Mouse (Mus musculus) MN1 (cell line): ENCODE measurements around the gene Nhsl1.

Source experiments
- DNase-seq: peaks from one replicate; pipeline ENCODE4 v3.0.0-alpha.2; 2016; ENCODE audit warnings: low spot score

Gene Nhsl1

GRCm38 (mm10) chr10:18484731-18485130, 165.9 kb downstream of the Nhsl1 start:
- no peak for DNase-seq

GRCm38 (mm10) chr10:18488239-18488803, 169.5 kb downstream of the Nhsl1 start:
- no peak for DNase-seq

DNA sequence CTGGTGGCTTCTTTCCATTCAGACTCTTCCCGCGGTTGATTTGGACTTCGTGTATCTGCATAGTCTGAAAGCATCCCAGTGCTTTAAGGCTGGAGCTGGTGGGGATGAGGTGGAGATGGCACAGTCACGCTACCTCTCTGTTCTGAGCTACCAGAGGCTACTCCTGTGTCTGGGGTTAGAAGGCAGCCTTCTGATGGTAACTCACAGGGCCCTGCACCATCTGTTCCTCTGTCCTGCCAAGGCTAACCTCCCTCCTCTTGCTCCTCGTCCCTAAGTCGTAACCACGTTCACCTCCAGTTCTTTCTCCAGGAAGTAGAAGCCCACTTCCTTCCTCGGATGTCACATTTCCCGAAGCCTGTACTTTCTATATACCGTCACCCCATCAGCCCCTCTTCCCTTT, 171.2 kb downstream of the Nhsl1 start:
- DNase-seq, result no peak

DNA sequence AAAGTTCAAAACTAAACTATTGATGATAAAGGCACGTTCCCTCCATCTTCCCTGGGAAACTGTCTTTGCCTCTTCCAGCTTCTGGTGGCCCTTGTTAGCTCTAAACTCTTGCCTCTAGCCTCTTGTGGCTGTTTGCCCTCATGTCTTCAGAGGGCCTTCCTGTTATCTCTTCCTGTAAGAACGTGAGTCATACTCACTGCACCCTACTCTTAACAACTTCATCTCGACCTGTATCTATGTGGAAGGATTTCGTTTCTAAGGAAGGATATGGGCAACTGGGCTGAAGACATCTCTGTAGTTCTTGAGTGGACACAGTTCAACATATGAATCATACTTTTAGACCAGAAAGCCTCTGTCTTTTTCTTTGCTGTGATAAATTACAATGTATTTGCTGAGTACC, 173.2 kb downstream of the Nhsl1 start:
- DNase-seq, result no peak

- DNase-seq, result no peak
These were observed 174.5 kb downstream of the Nhsl1 start for GRCm38 (mm10) chr10:18493010-18493894.

DNA sequence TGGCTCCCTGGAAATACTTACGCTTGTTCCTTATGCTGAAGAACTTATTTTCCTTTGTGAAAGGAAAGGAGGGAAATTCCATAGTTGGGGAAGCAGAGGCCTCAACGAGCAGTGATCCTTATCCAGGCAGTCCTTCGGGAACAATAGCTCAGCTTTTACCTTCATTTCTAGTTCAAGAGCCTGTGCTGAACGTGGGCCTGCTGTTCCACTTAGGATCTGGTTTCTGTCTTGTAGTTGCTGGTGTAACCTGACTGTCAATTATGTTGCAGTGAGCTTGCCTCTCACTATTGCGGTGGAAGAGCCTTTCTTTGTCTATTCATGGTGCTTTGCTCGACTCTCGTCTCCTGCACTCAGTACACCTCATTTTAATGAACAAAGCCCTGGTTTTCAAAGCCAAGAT, 175.5 kb downstream of the Nhsl1 start:
- peak; percentile 73 for DNase-seq

GRCm38 (mm10) chr10:18497066-18497465, 178.3 kb downstream of the Nhsl1 start:
- DNase-seq, result no peak

GRCm38 (mm10) chr10:18501997-18502396, 183.2 kb downstream of the Nhsl1 start:
- DNase-seq, result no peak

DNA sequence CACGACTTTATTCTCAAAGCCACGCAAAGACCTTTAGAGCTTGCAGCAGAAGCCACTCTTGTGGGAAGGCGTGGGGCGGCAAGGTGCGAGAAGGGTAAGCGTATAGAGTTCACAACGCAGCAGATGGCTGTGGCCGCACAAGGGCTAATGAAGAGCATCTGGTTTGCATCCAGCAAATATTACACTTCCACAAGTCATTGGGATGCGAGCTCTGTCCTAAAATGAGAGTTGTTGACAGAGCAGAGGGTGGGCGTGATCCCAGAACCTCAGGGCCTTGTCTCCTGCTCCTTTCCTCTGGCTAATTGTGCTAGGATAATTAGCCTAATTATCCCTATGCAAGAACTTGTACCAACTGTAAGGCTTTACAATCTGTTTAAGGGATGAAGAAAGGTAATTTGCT, 186.9 kb downstream of the Nhsl1 start:
- no peak for DNase-seq

GRCm38 (mm10) chr10:18506501-18506946, 187.7 kb downstream of the Nhsl1 start:
- DNase-seq, result no peak

GRCm38 (mm10) chr10:18507869-18508473, 189.2 kb downstream of the Nhsl1 start:
- no peak for DNase-seq

DNA sequence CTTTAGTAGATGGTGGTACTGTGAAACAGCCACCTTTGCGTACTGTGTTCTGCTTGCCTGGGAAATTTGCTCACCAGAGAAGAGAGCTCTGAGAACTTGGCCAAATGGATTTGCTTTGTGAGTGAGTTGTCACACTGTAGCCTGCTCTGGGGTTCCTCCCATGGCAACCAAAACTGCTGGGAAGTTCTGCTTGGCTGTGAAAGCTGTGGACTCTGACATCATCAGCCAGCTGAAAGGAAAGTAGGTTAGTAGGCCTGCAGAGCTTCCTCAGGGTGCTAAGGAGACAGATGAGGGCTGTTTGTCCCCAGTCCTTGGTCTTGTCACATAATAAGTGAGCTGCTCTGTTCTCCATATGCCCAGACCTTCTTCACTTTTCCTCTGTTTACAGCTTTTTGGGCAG, 189.8 kb downstream of the Nhsl1 start:
- DNase-seq, result no peak

- no peak for DNase-seq
These were observed 191.9 kb downstream of the Nhsl1 start for GRCm38 (mm10) chr10:18510663-18511062.

DNA sequence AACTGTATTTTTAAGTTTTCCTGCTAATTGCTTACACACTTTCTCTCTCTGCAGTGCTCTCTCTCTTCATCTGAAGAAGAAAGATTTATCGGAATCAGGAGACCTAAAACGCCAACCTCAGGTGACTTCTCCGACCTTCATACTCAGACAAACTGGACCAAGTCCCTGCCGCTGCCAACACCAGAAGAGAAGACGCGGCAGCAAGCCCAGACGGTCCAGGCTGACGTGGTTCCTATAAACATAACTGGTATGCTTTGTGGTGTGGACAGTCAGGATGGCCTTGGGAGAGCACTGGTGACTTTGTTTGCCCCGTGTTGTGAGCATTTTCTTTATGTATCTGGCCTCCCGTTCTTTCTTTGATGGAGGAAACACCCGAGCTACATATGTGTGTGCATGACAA, 192.7 kb downstream of the Nhsl1 start:
- no peak for DNase-seq

- DNase-seq, result no peak
These were observed 203.8 kb downstream of the Nhsl1 start for GRCm38 (mm10) chr10:18522556-18522955.

- DNase-seq, result no peak
These were observed 206.5 kb downstream of the Nhsl1 start for GRCm38 (mm10) chr10:18525311-18525710.

GRCm38 (mm10) chr10:18525726-18526125, 206.9 kb downstream of the Nhsl1 start:
- no peak for DNase-seq

DNA sequence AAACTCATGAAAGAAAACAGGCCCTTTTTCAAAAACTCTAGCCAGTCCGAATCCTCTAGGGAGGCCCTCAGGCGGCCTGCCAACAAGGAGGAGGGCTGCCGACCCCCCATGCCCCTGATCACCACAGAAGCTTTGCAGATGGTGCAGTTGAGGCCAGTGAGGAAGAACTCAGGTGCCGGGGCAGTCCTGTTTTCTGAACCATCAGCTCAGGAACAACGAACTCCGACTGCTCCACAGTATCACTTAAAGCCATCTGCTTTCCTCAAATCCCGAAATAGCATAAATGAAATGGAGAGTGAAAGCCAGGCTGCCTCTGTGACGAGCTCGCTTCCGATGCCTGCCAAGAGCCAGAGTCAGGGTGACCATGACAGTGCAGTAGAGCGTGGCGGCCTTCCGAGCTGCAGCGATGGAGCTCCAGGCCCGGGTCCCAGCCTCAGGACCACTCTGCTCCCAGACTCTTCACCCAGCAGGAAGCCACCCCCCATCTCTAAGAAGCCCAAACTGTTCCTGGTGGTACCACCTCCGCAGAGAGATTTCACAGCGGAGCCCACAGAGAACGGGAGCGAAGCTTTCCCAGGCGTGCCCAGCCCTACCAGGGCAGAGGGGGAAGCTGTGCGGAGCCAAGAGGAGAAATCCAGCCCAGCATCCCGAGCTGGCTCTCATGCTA, 207.5 kb downstream of the Nhsl1 start:
- no peak for DNase-seq

GRCm38 (mm10) chr10:18526851-18527675, 208.3 kb downstream of the Nhsl1 start:
- no peak for DNase-seq

- no peak for DNase-seq
These were observed 209.0 kb downstream of the Nhsl1 start for GRCm38 (mm10) chr10:18527766-18528165.

GRCm38 (mm10) chr10:18528475-18528874, 209.7 kb downstream of the Nhsl1 start:
- peak; percentile 71 for DNase-seq

GRCm38 (mm10) chr10:18529177-18529576, 210.4 kb downstream of the Nhsl1 start:
- DNase-seq, result no peak
